Mouse (Mus musculus): ENCODE results near the gene Olah.

DNA sequence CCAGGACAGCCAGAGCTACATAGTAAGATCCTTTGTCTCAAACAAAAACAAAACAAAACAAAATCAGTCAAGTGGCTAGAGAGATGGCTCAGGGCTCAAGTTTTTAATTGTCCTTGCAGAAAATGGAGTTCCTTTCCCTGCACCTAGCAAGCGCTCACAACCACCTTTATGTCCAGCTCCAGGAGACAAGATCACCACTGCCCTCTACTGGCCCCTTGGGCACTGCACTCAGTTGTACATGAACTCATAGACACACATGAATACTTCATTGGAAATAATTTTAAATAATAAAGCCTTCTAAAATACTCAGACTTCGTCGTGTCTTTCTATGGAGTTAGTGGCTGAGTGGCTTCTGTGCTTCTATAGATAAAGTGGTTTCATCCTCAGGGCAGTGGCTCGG, 17.2 kb upstream of the Olah start:
- TF ChIP-seq POLR2A (IDR thresholded peaks at IDR 0.05; ENCODE audit: insufficient read length, low read depth), result no peak
- no peak for TF ChIP-seq CEBPB (IDR thresholded peaks at IDR 0.05; ENCODE audit: insufficient read depth, poor library complexity, severe bottlenecking)
- TF ChIP-seq USF1 (IDR thresholded peaks at IDR 0.05; ENCODE audit: low read depth), result no peak
- no peak for TF ChIP-seq TCF12 (IDR thresholded peaks at IDR 0.05; ENCODE audit: insufficient read depth, poor library complexity, severe bottlenecking)
- no peak for TF ChIP-seq MYOG (IDR thresholded peaks at IDR 0.05; ENCODE audit: control insufficient read depth in 1 of 3, insufficient read depth in 1 of 3, insufficient read length in 2 of 3, low read depth in 2 of 3)
- no peak for TF ChIP-seq REST (IDR thresholded peaks at IDR 0.05; ENCODE audit: insufficient read depth, insufficient read length)
- no peak for TF ChIP-seq MAX (IDR thresholded peaks at IDR 0.05; ENCODE audit: low read depth)
- TF ChIP-seq POLR2AphosphoS2 (IDR thresholded peaks at IDR 0.05; ENCODE audit: insufficient read length, low read depth), result no peak
- TF ChIP-seq MYOD1 (IDR thresholded peaks at IDR 0.05; ENCODE audit: control insufficient read depth in 1 of 3, insufficient read length in 2 of 3, low read depth in 2 of 3), result no peak
- TF ChIP-seq SRF (IDR thresholded peaks at IDR 0.05; ENCODE audit: control insufficient read depth, insufficient read length, low read depth), result no peak
- TF ChIP-seq E2F4 (IDR thresholded peaks at IDR 0.05; ENCODE audit: insufficient read depth), result no peak
- TF ChIP-seq TCF3 (IDR thresholded peaks at IDR 0.05; ENCODE audit: insufficient read length, low read depth), result no peak

All from myocyte (in vitro differentiated cells).